In genomic region chr4:129555421-129555861, GRCm38 (mm10) we compare ENCODE assay signal across 8 mouse cellular contexts. TPM values are rescaled to one million over a fixed set of nuclear protein-coding genes. Genes with fewer than 3 reads are reported as not detected.
A peak's percentile ranks its signal among the peaks of the same experiment; 100 is the strongest.
DNase-seq lines count a peak whose midpoint lies in the region; ATAC-seq and TF ChIP-seq lines count a peak whose summit lies in the region.

No protein-coding gene starts in this region.

- no peaks in the 10 kb centered on the region for H3K36me3 ChIP-seq in heart, embryonic 12.5 days
- no peaks in the 10 kb centered on the region for H3K36me3 ChIP-seq in kidney, postnatal 0 days (ENCODE audit: insufficient read depth, low read length)
- no peaks in the 10 kb centered on the region for H3K36me3 ChIP-seq in neural tube, embryonic 12.5 days

- H3K4me1 ChIP-seq in heart, embryonic 12.5 days (replicated peaks): peaks cover 17% of the 10 kb centered on the region
- 0 out of 2 replicates have a peak, but pooled peaks cover 3% of the 10 kb centered on the region for H3K4me1 ChIP-seq in kidney, postnatal 0 days (replicated peaks; ENCODE audit: insufficient read depth, low read length)
- peaks cover 6% of the 10 kb centered on the region for H3K4me1 ChIP-seq in lung, adult 2 months (ENCODE audit: control insufficient read depth, insufficient read depth, low read length)
- H3K4me1 ChIP-seq in neural tube, embryonic 12.5 days: peaks cover 14% of the 10 kb centered on the region; the same call in 1 of the 2 replicates

- 3% methylated on average over 16 of the region's 16 CpGs for WGBS in heart, embryonic 12.5 days
- WGBS in kidney, postnatal 0 days: 2% methylated on average over 16 of the region's 16 CpGs
- 15% methylated on average over 16 of the region's 16 CpGs for WGBS in lung, adult 2 months
- 3% methylated on average over 16 of the region's 16 CpGs for WGBS in neural tube, embryonic 12.5 days

- H3K27me3 ChIP-seq in heart, embryonic 12.5 days (replicated peaks): peaks cover 5% of the 10 kb centered on the region; the same call in 1 of the 2 replicates
- no peaks in the 10 kb centered on the region for H3K27me3 ChIP-seq in kidney, postnatal 0 days (ENCODE audit: insufficient read depth, low read length)
- H3K27me3 ChIP-seq in neural tube, embryonic 12.5 days (replicated peaks): no peaks in the 10 kb centered on the region

- H3K4me3 ChIP-seq in heart, embryonic 12.5 days: peak overlapping the region; percentile 53
- peak overlapping the region; percentile 47 for H3K4me3 ChIP-seq in kidney, postnatal 0 days (replicated peaks; ENCODE audit: low read depth, low read length)
- peak overlapping the region; percentile 21 for H3K4me3 ChIP-seq in lung, adult 2 months (replicated peaks; ENCODE audit: extremely low read depth, low read depth, low read length)
- H3K4me3 ChIP-seq in neural tube, embryonic 12.5 days: peak overlapping the region; percentile 44

- no peak overlapping the region for H3K27ac ChIP-seq in heart, embryonic 12.5 days (ENCODE audit: poor library complexity, severe bottlenecking)
- peak overlapping the region; percentile 63 for H3K27ac ChIP-seq in kidney, postnatal 0 days
- H3K27ac ChIP-seq in neural tube, embryonic 12.5 days: no peak overlapping the region

- peak overlapping the region; percentile 69; the same call in 1 of the 2 replicates for H3K9ac ChIP-seq in heart, embryonic 12.5 days
- H3K9ac ChIP-seq in kidney, postnatal 0 days (ENCODE audit: low read depth, low read length): peak overlapping the region; percentile 58
- peak overlapping the region; percentile 44 for H3K9ac ChIP-seq in neural tube, embryonic 12.5 days

- peak overlapping the region; percentile 92 for H3K4me2 ChIP-seq in heart, embryonic 12.5 days
- H3K4me2 ChIP-seq in kidney, postnatal 0 days (ENCODE audit: low read length): peak overlapping the region; percentile 92
- peak overlapping the region; percentile 90 for H3K4me2 ChIP-seq in neural tube, embryonic 12.5 days (replicated peaks)

- TF ChIP-seq CTCF in kidney, postnatal 0 days (IDR thresholded peaks at IDR 0.05; ENCODE audit: low read depth): peak; percentile 83
- peak; percentile 73 for TF ChIP-seq CTCF in lung, adult 2 months (IDR thresholded peaks at IDR 0.05; ENCODE audit: insufficient read depth, low read length)

- peak; percentile 58 for DNase-seq in spleen, adult 12 weeks (ENCODE audit: low spot score)
- DNase-seq in spleen, postnatal 36 days (ENCODE audit: low spot score in 2 of 2): no peak
- peak; percentile 62 to 63 for DNase-seq in cerebellum, postnatal 36 days
- DNase-seq in kidney, postnatal 0 days (ENCODE audit: low spot score): peak; percentile 82
- peak; percentile 51 for DNase-seq in lung, adult 2 months
- DNase-seq in thymus, postnatal 0 days (ENCODE audit: low spot score): peak; percentile 41

- H3K9me3 ChIP-seq in heart, embryonic 12.5 days (replicated peaks): no peaks in the 10 kb centered on the region
- H3K9me3 ChIP-seq in kidney, postnatal 0 days (replicated peaks; ENCODE audit: low read length): no peaks in the 10 kb centered on the region
- H3K9me3 ChIP-seq in neural tube, embryonic 12.5 days: no peaks in the 10 kb centered on the region

- peak; percentile 23; the same call in 1 of the 2 replicates for ATAC-seq in heart, embryonic 12.5 days (ENCODE audit: insufficient number of reproducible peaks, low FRiP score)
- peak; percentile 57 for ATAC-seq in kidney, postnatal 0 days (replicated peaks; ENCODE audit: low FRiP score, low read depth)
- ATAC-seq in neural tube, embryonic 12.5 days (ENCODE audit: low FRiP score, low read depth): peak; percentile 51; the same call in 1 of the 2 replicates

- no peak for TF ChIP-seq POLR2A in lung, adult 2 months (IDR thresholded peaks at IDR 0.05; ENCODE audit: borderline replicate concordance, extremely low read depth, low read depth, low read length)

RNA-seq across cellular contexts. Expression of gene Hdac1, which starts 12.9 kb away (rescaled TPM):
- polyA plus RNA-seq in heart, embryonic 12.5 days (2016; fragmentation: Nextera tagmentation; extraction: Ambion mirVana): 140 and 146 TPM in 2 replicates
- polyA plus RNA-seq in kidney, postnatal 0 days (2015; fragmentation: Nextera tagmentation; extraction: Ambion mirVana): 170 and 196 TPM in 2 replicates
- 35.3 and 64.8 TPM in 2 replicates for polyA plus RNA-seq in lung, adult 2 months (2012; rRNA removed)
- 179 and 192 TPM in 2 replicates for polyA plus RNA-seq in neural tube, embryonic 12.5 days (2016; fragmentation: Nextera tagmentation; extraction: Ambion mirVana)
- 310 and 317 TPM in 2 replicates for polyA plus RNA-seq in thymus, postnatal 0 days (2015; fragmentation: Nextera tagmentation; extraction: Ambion mirVana)

RNA-seq across cellular contexts. Expression of gene Lck, which starts 18.0 kb away (rescaled TPM):
- polyA plus RNA-seq in heart, embryonic 12.5 days (2016; fragmentation: Nextera tagmentation; extraction: Ambion mirVana): 3.5 and 4.1 TPM in 2 replicates
- polyA plus RNA-seq in kidney, postnatal 0 days (2015; fragmentation: Nextera tagmentation; extraction: Ambion mirVana): 8.8 and 9.1 TPM in 2 replicates
- 7.9 and 11.8 TPM in 2 replicates for polyA plus RNA-seq in lung, adult 2 months (2012; rRNA removed)
- 7.8 and 8.0 TPM in 2 replicates for polyA plus RNA-seq in neural tube, embryonic 12.5 days (2016; fragmentation: Nextera tagmentation; extraction: Ambion mirVana)
- 1,471 and 1,532 TPM in 2 replicates for polyA plus RNA-seq in thymus, postnatal 0 days (2015; fragmentation: Nextera tagmentation; extraction: Ambion mirVana)

RNA-seq across cellular contexts. Expression of gene Fam167b, which starts 22.9 kb away (rescaled TPM):
- 4.3 and 4.7 TPM in 2 replicates for polyA plus RNA-seq in heart, embryonic 12.5 days (2016; fragmentation: Nextera tagmentation; extraction: Ambion mirVana)
- polyA plus RNA-seq in kidney, postnatal 0 days (2015; fragmentation: Nextera tagmentation; extraction: Ambion mirVana): 39.9 and 40.3 TPM in 2 replicates
- polyA plus RNA-seq in lung, adult 2 months (2012; rRNA removed): 1.9 and 2.7 TPM in 2 replicates
- polyA plus RNA-seq in neural tube, embryonic 12.5 days (2016; fragmentation: Nextera tagmentation; extraction: Ambion mirVana): 1.5 and 2.2 TPM in 2 replicates
- 2.6 and 3.7 TPM in 2 replicates for polyA plus RNA-seq in thymus, postnatal 0 days (2015; fragmentation: Nextera tagmentation; extraction: Ambion mirVana)

RNA-seq across cellular contexts. Expression of gene Marcksl1, which starts 42.1 kb away (rescaled TPM):
- polyA plus RNA-seq in heart, embryonic 12.5 days (2016; fragmentation: Nextera tagmentation; extraction: Ambion mirVana): 515 and 518 TPM in 2 replicates
- polyA plus RNA-seq in kidney, postnatal 0 days (2015; fragmentation: Nextera tagmentation; extraction: Ambion mirVana): 613 and 625 TPM in 2 replicates
- polyA plus RNA-seq in lung, adult 2 months (2012; rRNA removed): 16.6 and 18.6 TPM in 2 replicates
- polyA plus RNA-seq in neural tube, embryonic 12.5 days (2016; fragmentation: Nextera tagmentation; extraction: Ambion mirVana): 2,122 and 2,278 TPM in 2 replicates
- 382 and 399 TPM in 2 replicates for polyA plus RNA-seq in thymus, postnatal 0 days (2015; fragmentation: Nextera tagmentation; extraction: Ambion mirVana)

RNA-seq across cellular contexts. Expression of gene Eif3i, which starts 45.0 kb away (rescaled TPM):
- 155 and 156 TPM in 2 replicates for polyA plus RNA-seq in heart, embryonic 12.5 days (2016; fragmentation: Nextera tagmentation; extraction: Ambion mirVana)
- 284 and 298 TPM in 2 replicates for polyA plus RNA-seq in kidney, postnatal 0 days (2015; fragmentation: Nextera tagmentation; extraction: Ambion mirVana)
- 148 and 197 TPM in 2 replicates for polyA plus RNA-seq in lung, adult 2 months (2012; rRNA removed)
- 200 and 208 TPM in 2 replicates for polyA plus RNA-seq in neural tube, embryonic 12.5 days (2016; fragmentation: Nextera tagmentation; extraction: Ambion mirVana)
- polyA plus RNA-seq in thymus, postnatal 0 days (2015; fragmentation: Nextera tagmentation; extraction: Ambion mirVana): 325 and 333 TPM in 2 replicates

Comparison
In these comparisons a context has a peak if more than half of its experiments do, and no peak if none do; other contexts are left out.
1. DNase-seq: peak in spleen, adult 12 weeks (single experiment), cerebellum, postnatal 36 days (2 of 2), kidney, postnatal 0 days (single experiment), lung, adult 2 months (single experiment) and thymus, postnatal 0 days (single experiment); none in spleen, postnatal 36 days (0 of 2).
2. RNA of gene Lck, which starts 18.0 kb away (polyA plus RNA-seq): 1,471 to 1,532 TPM in thymus, postnatal 0 days; 7.9 to 11.8 TPM in lung, adult 2 months, 8.8 to 9.1 TPM in kidney, postnatal 0 days, 7.8 to 8.0 TPM in neural tube, embryonic 12.5 days and 3.5 to 4.1 TPM in heart, embryonic 12.5 days; every median in the first group is over 100 times any median in the second.
3. Peak in every context shown above with its lines, with median percentiles within 50 percentile points of each other: ATAC-seq, H3K4me2 ChIP-seq, H3K4me3 ChIP-seq and H3K9ac ChIP-seq.